Mouse (Mus musculus) layer of hippocampus, postnatal 25 days (tissue): Measurements from ENCODE around the gene Ccdc110. TPM values are rescaled to one million over a fixed set of nuclear protein-coding genes. Genes with fewer than 3 reads are reported as not detected.

Experiments used
- DNase-seq, 2 experiments: peaks; one replicate each; pipeline ENCODE4 v3.0.0; 2022; ENCODE audit warnings: mixed read lengths in 2 of 2, low spot score in 1 of 2; ENCODE audit errors: extremely low spot score in 1 of 2
- total RNA-seq, 2 experiments: library from RNA; stranded (reverse); gene quantifications; 2 replicates each; pipeline ENCODE4 v1.2.3; 2021

Gene Ccdc110
- total RNA-seq, 2 experiments from 2014 or later: 0.66 TPM

GRCm38 (mm10) chr8:45975126-45975836 lies 40.9 kb downstream of the Ccdc110 start, which contains the start of the genes 1700029J07Rik and Ufsp2:
1700029J07Rik (minus strand) TSS chr8:45975252.
Ufsp2 (plus strand) TSS chr8:45975528.
- peak; percentile 95 for DNase-seq

- no peak for DNase-seq
These were observed 41.5 kb downstream of the Ccdc110 start for GRCm38 (mm10) chr8:45975837-45976468.

- no peak for DNase-seq
These were observed 52.2 kb downstream of the Ccdc110 start for GRCm38 (mm10) chr8:45986665-45987064.

- DNase-seq: no peak
These were observed 53.8 kb downstream of the Ccdc110 start for GRCm38 (mm10) chr8:45988189-45988588.

- DNase-seq: no peak
These were observed 56.4 kb downstream of the Ccdc110 start for GRCm38 (mm10) chr8:45990631-45991310.

Other genes with a start within 250 kb of the Ccdc110 start
- under 1 TPM; 0.73 to 0.98 TPM for gene Pdlim3, start 49.2 kb upstream of the Ccdc110 start, total RNA-seq
- 1 to 10 TPM; 2.1 to 3.9 TPM for gene 1700029J07Rik, start 40.6 kb downstream of the Ccdc110 start, total RNA-seq
- 10 to 100 TPM; 49.5 to 52.6 TPM for gene Ufsp2, start 40.9 kb downstream of the Ccdc110 start, total RNA-seq
- under 1 TPM; 0.10 to 0.23 TPM for gene Lrp2bp, start 64.7 kb downstream of the Ccdc110 start, total RNA-seq
- gene Ankrd37, start 71.1 kb downstream of the Ccdc110 start, total RNA-seq: 1 to 10 TPM; 8.7 to 9.5 TPM
- 10 to 100 TPM; 21.6 to 24.3 TPM for gene Cfap97, start 217.2 kb downstream of the Ccdc110 start, total RNA-seq
- gene Snx25, start 217.5 kb downstream of the Ccdc110 start, total RNA-seq: 10 to 100 TPM; 44.1 to 45.8 TPM